Mouse (Mus musculus): Measurements from ENCODE around the gene Rnf183.

Rnf183 gene

DNA sequence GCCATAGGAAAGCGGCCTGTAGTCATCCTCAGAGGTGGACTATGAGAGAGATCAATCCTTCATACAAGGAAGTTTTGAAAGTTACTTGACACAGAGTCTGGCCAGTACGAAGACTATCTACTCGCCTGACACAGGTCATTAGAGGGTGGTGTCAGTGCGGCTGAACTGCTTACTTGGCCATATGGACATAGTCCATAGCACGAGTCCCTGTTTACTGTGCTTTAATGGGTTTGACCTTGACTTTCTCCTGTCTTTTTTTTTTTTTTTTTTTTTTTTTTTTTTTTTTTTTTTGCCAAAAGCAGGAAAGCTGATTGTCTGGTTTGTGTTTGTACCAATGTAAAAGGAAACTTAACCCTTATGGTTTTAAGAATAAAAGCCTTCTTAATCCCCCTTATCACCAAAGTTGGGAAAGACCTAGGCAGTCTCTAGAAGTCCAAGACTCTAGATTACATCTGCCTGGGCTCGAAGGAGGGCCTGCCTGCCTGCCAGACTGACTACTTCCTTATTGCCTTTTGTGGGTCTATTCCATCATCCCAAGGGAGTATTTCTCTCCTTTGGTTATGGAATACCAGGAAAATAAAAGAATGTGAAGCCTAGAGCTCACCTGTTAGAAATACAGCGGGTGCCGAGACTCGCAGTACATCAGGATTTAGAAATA, 55.2 kb downstream of the Rnf183 start:
- Histone ChIP-seq H3K36me3 (ENCODE audit: control insufficient read depth, insufficient read depth, low read length, poor library complexity, severe bottlenecking) (no peaks in the 10 kb centered on the region), H3K27me3 (ENCODE audit: control insufficient read depth, insufficient read depth, low read length, poor library complexity, severe bottlenecking) (no peaks in the 10 kb centered on the region)
- no peak for DNase-seq (ENCODE audit: low read depth, low spot score)

All from splenic B cell, adult 2 months (primary cell).